Mouse (Mus musculus) ovary, postnatal 36 days (tissue): Measurements from ENCODE around the gene Asic3.
"Not testable (repeated sequence)": the region's sequence is repeated elsewhere in the genome, so short reads cannot be mapped to it uniquely, and the experiment has no call there.

Experiments used
- DNase-seq: peaks from one replicate; pipeline ENCODE4 v3.0.0; 2022; ENCODE audit warnings: low spot score, mixed read lengths

Asic3 gene

DNA sequence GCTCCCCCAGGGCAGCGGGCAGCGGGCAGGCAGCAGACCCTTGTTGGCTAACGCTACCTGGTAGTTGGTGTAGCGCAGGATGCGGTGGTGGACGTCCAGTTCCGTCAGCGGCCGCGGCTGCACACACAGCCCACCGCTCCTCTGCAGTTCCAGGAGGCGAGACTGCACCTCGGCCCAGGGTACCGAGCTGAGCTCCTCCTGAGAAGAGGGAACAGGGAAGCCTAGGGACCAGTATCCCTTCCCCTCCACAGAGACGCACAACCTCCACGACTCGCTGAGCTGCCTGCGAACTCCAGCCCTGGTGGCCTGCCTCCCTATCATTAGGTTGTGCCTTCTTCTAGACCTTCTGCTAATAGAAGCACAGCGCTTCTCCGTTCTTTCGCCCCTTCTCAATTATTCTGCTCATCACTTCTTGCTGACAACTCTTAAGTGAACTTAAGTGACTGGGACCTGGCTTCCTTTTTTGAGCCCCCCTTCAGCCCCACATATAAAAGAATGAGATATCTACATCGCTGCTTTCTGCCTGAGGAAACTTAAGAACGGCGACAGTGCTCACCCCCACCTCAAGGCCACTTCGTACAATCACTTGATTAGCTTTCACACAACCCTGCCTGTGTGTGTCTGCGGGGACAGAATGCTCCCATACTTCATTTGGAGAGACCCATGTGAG lies 24.8 kb upstream of the Asic3 start:
- DNase-seq, result no peak

DNA sequence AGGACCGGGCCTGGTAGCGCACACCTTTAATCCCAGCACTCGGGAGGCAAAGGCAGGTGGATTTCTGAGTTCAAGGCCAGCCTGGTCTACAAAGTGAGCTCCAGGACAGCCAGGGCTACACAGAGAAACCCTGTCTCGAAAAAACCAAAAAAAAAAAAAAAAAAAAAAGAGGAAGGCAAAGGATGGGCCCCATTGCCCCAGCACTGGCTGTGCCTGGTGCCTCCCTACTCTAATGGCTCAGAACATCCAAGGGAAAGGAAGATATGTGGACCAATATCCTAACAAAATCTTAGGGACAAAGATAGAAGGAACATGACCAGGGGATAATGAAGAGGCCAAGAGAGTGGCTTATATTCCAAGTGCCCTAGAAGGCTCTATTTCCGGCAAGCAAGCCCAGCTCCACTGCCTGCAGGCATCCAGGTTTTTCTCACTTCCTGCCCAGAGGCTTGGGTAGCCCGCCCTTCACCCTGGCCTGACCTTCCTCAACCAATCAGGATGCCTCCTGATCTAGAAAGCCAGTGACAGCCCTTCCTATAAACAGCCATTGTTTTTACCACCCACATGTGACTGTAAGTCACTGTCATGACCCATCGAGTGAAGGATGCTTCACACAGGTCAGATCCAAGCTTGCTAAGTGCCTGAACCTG lies 24.1 kb upstream of the Asic3 start:
- DNase-seq, result no peak

DNA sequence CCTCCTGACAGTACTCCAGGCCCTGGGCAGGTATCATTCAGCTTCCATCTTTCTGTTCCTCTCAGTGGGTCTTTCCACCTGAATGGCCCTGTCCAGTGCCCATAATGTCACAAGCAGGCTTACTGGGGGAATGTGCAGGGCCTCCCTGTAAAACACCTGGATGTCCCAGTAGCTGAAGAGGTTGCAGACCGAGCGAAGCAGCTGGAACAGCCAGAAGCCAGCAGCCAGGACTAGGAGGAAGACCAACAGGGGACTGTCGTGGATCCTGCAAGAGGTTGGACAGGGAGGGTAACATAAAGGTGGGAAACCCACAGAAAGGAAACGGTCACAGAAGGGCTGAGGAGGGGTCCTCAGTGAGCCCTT lies 23.6 kb upstream of the Asic3 start:
- DNase-seq, result no peak

DNA sequence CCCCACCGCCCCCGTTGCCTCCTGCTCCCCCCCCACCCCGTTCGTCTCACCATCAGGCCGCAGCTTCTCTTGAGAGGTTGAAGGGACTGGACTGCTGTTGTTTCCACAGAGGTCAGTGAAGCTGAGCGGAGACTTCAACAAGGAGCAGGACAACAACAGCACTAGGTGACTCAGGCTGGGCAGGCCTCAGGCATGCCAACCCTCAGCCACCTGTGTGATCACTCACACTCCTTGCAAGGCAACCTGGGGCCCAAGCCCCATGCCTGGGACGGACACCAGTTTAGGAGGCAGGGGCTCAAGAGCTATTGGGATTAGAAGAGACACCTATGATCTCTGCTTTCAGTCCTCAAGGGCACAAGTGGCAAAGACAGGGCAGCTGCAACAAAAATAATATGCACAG lies 21.3 kb upstream of the Asic3 start, which contains the start of gene Atg9b:
Gene Atg9b (minus strand): TSS at position 280 of the 400 bp plus-strand sequence.
- no peak for DNase-seq

DNA sequence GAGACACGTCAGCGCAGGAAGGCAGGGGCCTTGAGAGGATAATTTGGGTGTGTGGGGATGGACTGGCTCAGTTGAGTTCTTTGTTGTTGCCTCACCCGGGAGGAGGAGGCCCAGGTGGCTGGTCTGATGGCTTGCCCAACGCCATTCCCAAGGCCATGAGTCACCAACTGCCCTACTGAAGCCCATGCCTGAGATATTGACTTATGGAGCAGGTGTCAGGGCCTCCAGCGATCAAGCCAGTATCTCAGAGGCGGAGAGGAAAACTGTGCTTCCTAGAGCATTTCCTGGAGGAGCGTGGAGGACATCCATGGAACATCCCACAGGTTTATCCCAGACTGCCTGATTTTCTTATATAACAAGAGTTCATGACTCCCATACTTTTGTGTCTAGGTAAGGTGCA lies 20.5 kb upstream of the Asic3 start:
- DNase-seq, result no peak

DNA sequence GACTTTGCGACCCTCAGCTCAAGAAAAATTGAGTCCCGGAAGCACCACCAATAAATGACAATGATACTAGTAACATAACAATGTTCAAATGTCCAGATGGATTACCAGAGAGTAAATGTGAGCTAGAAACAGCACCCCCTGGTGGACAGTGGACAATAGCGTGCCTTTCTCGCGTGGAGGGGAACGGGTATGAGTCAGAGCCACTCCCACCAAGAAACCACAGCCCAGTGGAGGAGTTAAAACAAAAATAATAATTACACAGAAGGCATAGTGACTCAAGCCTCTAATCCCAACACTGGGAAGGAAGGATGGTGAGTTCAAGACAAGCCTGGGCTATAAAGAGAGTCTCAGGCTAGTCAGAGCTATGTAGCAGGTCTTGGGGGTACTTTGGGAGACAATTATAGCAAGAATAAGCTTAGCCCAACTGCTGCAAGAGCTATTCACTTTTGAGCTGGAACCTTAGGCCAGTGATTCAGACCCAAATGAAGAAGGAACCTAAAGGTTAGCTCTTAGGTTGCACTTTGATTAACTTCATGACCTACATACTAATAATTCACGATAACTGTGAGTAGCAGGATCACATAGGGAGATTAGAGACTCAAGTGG lies 19.7 kb upstream of the Asic3 start, which contains the start of gene Abcb8:
Gene Abcb8 (plus strand): TSS at position 272 of the 606 bp plus-strand sequence.
- DNase-seq, result peak; percentile 67

DNA sequence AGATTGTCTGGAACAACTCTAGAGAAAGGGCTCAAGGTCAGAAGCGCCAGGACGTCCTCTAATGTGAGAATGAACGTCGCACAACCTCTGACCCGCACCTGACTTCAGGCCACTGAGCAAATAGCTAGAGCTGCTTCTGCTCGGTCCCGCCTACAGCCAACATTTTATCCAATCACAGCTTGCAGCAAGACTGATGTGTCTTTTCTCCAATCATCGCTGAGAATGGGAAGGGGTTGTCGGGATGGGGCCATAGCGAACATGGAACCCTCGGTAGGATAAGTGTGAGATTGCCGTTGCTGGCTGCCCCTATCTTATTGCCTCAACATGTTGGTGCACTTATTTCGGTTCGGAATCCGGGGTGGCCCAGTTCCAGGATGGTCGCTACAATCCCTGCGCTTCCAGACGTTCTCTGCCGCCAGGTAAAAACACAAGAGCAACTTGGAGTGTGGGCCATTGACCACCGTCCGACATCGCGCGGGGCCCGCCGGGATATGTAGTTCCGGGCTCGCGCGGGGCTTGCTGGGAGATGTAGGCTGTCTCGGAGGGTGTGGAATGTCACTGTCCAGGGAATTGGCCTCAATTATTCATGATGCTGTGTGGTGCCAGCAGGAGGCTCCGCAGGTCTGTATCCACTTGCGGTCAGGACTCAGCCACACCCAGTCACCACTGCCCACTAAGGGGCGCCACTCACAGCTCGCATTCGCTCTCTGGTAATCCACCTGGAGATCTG lies 18.9 kb upstream of the Asic3 start:
- peak; percentile 91 for DNase-seq

DNA sequence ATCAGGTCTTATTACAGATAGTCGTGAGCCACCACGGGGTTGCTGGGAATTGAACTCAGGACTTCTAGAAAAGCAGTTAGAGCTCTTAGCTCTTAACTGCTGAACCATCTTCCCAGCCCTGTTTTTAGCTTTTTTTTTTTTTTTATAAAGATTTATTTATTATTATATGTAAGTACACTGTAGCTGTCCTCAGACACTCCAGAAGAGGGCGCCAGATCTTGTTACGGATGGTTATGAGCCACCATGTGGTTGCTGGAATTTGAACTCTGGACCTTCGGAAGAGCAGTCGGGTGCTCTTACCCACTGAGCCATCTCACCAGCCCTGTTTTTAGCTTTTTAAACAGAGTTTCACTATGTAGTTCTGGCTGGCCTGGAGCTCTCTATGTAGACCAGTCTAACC lies 16.9 kb upstream of the Asic3 start:
- not testable (repeated sequence) for DNase-seq

DNA sequence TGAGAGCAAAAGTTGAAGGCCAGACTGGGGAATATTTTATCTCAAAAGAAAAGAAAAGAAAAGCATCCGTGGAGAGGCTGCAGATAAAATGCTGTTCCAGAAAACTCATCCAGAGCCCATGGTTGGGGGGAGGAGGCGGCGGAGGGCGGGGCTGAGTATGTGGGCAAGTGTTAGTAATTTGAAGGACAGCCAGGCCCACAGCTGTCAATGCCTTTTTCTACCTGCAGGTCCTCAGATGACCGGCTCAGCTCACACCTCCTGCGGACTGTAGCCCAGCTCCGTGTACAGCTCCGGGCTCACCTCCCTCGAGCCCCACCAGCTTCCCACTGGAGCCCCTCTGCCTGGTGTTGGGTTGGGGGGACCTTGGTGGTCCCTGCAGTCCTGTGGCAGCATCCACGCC lies 13.5 kb upstream of the Asic3 start:
- DNase-seq, result no peak

DNA sequence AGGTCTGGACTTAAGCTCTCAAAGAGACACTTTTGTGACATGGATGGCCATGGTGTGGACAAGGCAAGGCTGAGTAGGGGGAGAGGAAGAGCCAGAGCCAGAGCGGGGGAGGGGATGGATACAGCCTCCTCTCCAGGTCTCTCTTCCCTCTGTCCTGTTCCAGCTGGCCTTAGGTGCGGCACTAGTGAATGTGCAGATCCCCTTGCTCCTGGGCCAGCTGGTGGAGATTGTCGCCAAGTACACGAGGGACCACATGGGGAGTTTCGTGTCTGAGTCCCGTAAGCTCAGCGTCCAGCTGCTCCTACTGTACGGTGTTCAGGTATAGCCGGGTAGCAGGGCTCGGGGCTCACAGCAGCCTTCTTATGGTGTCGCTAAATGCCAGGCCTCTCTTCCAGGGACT lies 12.8 kb upstream of the Asic3 start:
- DNase-seq, result no peak

DNA sequence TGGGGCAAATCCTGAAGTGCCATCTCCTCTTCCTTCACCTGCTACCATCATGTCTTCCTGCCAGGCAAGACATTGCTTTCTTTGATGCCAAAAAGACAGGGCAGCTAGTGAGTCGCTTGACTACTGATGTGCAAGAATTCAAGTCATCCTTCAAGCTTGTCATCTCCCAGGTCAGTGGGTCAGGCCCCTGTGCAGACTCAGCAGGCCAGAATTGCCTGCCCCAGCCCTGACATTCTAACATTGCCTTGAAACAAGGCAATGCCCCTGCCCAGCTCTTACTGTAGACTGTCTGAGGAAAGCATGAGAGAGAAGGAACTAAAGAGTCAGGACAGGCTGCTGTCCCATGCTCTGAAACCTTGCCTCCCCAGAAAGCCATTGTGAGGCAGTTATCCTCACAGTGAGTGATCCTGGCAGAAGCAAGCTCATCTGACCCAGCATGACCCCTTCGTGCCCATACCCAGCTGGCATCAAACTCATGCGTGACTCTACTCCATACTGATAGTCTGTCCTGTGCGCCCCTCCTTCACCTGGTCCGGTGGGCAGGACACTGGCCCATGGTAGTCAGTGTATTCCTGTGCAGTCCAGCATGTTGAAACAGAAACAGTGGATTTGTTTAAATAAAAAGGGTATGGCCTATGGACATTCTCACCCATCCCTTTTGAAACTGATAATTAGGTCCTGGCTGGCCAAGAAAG lies 12.1 kb upstream of the Asic3 start:
- no peak for DNase-seq

DNA sequence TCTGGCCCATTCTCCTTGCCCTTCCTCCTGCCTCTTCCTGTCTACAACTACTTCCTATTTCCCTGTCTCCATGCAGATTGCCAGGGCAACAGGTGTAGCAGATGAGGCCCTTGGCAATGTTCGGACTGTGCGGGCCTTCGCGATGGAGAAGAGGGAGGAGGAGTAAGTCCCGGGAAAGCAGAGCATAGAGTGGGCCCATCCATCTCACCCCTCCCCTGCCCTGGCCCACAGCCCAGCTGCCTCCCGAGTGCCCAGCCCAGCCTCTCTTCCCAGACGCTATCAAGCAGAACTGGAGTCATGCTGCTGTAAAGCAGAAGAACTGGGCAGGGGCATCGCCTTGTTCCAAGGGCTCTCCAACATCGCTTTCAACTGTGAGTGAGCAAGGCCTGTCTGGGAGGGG lies 11.2 kb upstream of the Asic3 start:
- DNase-seq, result no peak

DNA sequence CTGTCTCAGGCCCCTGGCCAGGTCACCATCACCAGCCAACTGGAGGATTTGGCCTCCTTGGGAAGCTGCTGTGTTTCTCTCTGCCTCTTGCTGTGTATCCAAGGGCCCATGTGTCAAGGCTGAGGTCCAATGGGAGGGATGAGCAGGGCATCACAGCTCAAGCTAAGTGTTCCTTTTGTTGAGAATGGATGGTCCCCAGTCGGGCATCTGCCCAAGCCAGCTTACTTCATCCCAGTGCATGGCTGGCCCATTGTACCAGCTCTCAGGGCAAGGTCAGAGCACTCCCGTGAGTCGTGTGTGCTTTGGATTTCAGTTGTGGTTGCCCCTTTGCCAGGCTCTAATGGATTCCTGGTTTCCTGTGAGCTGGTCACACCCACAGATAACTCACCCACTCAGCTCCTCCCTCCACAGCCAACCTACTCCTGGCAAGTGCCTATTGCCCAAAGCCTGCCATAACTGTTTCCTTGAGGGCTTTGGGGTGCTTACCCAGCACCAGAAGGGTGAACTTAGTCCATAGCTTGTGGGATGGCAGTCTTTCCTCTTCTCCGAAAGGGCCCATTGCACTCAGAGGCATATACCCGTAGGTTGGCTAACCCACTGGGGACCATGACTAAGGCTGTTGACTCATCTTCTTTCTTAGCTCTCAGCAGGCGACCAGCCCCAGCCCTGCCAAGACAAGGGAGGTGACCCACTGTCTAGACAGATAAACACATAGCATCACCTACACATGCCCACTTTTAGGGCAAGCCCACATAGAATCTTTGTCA lies 8.4 kb upstream of the Asic3 start:
- DNase-seq, result no peak

DNA sequence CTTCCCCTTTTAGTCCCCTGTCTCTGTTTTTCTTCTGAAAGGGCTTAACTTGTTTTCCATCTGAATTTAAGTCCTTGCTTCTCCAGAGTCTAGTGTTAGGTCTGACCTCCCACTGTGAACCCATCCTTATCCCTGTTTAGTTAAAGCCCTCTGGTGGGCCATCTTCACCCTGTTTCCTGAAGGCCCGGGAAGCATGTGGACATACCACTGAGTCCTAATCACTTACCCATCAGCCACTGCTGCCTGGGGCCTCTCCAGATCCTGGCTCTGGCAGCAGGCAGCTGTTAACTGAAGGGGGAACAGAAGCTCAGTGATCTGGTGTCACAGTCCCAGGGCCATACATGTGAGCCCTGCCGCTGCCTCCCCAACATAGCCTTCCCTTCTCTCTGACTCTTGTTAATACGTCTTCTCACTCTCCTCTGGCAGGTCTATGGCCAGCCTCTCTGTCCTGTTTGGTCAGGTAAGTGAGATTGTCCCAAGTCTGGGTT lies 7.8 kb upstream of the Asic3 start:
- DNase-seq, result no peak

DNA sequence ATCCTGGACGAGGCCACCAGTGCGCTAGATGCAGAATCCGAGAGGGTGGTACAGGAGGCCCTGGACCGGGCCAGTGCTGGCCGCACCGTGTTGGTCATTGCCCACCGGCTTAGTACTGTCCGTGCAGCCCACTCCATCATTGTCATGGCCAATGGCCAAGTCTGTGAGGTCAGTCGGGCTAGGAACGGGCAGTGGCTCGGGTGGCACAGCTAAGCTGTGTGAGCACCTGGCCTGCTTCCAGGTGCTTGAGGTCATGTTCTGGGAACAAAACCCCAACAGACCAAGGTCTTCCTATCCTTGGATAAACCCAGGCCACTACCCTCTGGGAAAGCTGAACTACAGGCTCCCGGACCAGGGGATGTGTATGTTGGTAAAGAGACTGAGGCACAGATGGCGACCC lies 4.5 kb upstream of the Asic3 start:
- DNase-seq, result no peak

DNA sequence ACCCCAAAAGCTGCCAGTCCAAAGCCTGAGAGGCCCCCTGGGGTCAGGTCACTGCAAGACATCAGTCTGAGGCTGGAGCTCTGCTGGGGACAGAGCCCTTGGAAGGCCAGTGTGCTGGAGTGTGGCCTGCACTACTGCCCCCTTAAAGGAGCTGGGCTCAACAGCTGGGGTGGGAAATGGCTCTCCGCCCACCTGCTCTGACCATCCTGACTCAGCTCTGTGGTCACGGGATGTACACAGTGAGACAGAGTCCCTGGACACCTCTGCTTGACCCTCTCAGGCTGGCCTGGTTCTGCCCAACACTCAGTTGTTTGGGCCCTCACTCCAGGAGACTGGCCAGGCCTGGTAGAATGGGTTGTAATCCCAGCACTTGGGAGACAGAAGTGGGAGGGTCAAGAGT lies 3.7 kb upstream of the Asic3 start:
- no peak for DNase-seq

DNA sequence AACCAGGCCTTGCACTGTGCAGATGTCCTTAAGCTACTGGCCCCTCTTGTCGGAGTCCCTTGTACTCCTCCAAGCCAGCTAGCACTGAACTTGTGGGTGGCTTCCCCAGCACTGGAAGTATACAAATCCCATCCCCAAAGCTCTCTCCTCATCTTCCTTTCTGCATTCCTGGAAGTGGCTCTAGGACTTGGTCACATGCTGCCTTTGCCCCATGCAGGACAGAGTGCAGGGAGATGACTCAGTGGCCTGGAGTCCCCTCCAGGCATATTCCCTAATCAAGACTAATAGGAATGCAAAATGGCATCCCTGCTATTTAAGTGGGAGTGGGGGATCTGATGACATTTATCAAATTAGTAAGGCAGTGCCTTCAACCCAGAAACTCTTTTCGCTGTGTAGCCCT lies 1.1 kb upstream of the Asic3 start:
- DNase-seq, result no peak

DNA sequence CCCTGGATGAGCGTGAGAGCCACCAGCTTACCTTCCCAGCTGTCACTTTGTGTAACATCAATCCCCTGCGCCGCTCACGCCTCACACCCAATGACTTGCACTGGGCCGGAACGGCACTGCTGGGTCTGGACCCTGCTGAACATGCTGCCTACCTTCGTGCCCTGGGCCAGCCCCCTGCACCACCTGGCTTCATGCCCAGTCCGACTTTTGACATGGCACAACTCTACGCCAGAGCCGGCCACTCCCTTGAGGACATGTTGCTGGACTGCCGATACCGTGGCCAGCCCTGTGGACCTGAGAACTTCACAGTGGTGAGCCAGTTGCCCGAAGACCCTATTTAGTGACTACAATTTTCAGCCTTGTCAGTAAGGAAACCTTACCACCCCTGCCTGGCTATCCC lies 746 bp downstream of the Asic3 start:
- DNase-seq, result no peak

DNA sequence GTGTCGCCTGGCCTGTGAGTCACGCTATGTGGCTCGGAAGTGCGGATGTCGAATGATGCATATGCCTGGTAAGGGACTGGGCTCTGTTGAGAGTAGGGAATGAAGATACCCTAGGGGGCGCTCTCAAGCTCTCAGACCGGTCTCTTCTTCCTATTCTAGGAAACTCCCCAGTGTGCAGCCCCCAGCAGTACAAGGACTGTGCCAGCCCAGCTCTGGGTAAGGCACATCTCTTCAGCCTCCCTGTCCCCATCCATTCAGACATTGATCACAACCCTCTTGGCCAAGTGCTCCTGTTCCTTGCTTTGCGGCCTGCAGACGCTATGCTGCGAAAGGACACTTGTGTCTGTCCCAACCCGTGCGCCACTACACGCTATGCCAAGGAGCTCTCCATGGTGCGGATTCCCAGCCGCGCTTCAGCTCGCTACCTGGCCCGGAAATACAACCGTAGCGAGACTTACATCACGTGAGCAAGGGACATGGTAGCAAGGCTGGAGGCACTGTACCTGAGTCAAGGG lies 3.1 kb downstream of the Asic3 start:
- DNase-seq, result peak; percentile 65

DNA sequence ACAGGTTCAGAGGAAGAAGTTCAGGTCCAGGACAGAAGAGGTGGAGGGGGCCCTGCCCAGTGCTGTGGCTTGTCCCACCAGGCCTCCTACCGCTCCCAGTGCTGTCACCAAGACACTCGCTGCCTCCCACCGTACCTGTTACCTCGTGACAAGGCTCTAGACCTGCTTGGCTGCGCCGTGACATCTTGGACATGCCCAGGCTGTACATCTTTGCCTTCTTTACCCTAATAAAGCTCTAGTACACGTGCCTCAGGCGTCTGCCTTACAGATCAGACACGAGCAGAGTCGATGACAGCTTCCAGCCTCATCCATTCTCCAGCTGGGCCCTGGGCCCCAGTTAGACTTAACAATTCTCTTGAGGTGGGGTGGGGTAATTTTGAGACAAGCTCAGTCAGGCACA lies 4.4 kb downstream of the Asic3 start:
- no peak for DNase-seq

DNA sequence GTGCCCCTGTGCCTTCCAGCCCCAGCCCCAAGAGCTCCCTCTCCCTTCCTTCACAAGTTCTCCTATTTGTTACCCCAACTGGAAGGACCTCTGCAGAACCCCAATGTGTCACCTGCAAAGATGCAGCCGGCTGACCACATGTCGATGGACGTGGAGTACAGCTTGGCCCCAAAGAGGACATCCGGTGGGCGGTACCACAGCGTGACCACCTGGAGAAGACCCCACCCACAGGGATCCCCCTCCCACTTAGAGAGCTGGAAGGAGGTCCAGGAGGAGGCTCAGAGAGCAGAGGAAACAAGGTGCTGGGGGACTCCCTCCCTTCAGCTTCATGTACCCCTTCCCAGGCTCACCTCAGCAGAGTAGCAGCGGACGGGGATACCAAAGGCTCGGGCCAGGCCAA lies 7.2 kb downstream of the Asic3 start:
- DNase-seq, result no peak
